Mouse (Mus musculus) spleen, adult 2 months (tissue): Measurements from ENCODE around the gene Efemp1.

Experiments used
- CTCF ChIP-seq: fragments of 200-500 bp; IDR thresholded peaks from 2 replicates; pipeline ENCODE4 v1.5.1; 2011; ENCODE audit warnings: mild to moderate bottlenecking, inconsistent platforms; ENCODE audit not compliant: insufficient read depth, insufficient read length, insufficient replicate concordance; ENCODE audit errors: extremely low read depth
- POLR2A ChIP-seq: fragments of 200-500 bp; IDR thresholded peaks from 2 replicates; pipeline ENCODE4 v1.6.1; 2011; ENCODE audit warnings: low read depth, low read length, inconsistent platforms

- no peak for TF ChIP-seq CTCF
- TF ChIP-seq POLR2A = no peak
These were observed 86.6 kb downstream of the Efemp1 start for GRCm38 (mm10) chr11:28939651-28940050.
